Mouse (Mus musculus) inflammation-experienced regulatory T-cells, adult 6 months (primary cell): Measurements from ENCODE around the gene Ipo8. TPM values are rescaled to one million over a fixed set of nuclear protein-coding genes. Genes with fewer than 3 reads are reported as not detected.

ENCODE experiments used
- ATAC-seq: one replicate; pipeline ENCODE4 v1.8.0; 2017
- polyA plus RNA-seq, 3 experiments: library from polyadenylated mRNA; unstranded; fragments of 100-300 nt; shearing (Covaris generic); gene quantifications; one replicate each; pipeline ENCODE4 v1.2.1; 2017

Ipo8 gene
- polyA plus RNA-seq = 10 to 100 TPM; 17.8 to 20.9 (median 20.4) TPM

DNA sequence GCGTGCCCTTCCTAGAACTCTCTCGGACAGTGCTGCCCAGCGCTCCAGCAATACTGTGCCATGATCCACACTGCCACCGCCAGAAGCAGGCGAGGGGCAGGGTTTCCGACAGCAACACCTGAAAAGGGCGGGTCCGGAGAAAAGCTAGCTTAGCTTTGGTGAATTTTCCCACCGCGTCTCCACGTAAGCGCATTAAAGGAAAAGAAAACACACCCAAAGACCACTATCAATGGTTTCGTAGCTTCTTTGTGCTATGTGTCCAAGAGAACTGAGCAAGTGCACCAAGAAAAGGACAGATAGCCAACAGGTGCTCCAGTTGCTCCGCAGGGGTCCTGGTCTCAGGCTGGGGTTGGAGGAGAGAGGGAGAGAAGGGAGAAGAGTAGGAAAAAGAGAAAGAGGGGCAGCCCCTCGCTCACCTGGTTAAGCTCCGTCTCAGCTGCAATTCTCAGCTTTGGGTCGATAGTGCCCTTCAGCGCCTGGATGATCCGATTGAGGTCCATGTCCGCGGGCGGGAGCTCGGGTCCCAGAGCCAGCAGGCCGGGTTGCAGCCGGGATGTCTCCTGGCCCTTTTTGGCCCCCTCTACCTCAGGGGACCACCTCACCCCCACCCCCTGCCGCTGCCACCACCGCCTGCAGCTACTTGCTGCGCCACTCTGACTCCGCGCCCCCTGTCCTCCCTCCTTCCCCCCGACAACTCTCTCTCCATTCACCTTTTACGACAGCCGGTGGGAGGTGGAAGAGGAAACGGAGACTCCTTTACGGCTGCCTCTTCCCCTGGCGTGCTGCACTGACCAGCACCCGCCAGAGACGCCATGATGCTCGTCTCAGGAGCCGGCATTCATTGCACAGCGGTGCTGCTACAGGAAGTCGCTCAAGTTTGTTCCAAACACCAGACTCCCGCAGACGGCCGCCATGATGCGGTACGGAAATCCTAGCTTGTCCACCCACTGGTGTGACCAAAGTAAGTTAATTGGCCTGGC, at the start of gene Ipo8:
Ipo8 (minus strand) TSS at position 720 of the 980 bp plus-strand sequence.
- ATAC-seq = peak; percentile 96

DNA sequence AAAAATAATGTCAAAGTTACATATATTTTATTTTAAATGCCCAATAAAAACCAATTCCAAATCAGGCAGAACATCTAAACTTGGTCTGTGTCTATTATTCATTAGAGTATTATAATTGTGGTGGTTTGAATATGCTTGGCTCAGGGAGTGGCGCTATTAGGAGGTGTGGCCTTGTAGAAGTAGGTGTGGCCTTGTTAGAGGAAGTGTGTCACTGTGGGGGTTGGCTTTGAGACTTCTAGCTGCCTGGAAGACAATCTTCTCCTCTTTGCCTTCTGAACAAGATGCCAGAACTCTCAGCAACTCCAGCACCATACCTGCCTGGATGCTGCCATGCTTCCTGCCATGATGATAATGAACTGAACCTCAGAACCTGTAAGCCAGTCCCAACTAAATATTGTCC, 42.6 kb upstream of the Ipo8 start:
- no peak for ATAC-seq

DNA sequence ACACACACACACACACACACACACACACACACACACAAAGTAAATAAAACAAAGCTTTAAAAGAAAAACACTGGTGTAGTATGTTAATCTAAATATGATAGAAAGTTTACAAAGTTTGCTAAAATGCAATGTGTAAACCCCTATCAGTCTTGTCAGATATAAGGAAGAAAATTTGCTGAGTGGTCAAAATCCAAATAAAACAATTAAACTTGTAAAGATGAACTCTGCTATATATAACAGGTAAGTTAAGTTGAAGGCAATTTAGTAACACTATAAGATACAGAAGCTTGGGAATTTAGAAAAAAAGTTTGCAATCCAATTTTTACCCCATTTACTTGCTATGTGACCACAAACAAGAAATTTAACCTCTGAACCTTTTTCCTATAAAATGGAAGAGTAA, 14.4 kb upstream of the Ipo8 start:
- ATAC-seq = no peak

DNA sequence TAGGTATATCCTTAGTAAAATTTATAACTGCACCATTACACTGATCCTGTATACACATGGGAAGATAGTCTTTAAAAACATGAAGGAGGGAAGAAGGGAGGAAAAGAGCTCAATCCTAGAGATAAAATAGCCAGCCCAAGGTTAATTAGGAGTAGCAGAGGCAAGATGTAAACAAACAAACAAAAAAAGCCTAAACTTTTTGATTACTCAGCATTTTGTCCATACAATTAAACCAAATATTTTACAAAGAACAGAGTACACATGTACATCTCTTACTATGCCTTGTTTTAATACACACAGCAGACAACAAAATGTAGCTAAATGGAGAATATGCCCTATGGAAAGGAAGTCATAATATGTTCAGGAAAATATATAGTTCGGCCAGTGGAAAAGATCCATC, 10.5 kb upstream of the Ipo8 start:
- no peak for ATAC-seq

DNA sequence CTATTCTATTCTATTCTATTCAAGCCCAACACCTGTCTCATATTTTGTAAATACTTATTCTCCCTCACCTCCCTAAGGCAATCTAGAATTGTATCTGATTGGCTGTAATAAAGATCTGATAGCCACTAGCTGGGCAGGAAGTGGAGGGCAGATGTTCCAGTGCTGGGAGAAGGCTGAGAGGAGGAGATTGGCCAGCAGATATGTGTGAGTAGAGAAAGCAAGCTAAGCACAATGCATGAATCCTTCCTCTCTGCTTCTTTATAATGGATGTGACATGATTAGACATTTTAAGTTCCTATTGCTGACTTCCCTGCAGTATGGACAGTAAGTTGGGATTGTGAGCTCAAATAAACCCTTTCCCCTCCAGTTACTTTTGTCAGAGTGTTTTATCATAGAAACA, 7.2 kb upstream of the Ipo8 start:
- ATAC-seq = no peak

DNA sequence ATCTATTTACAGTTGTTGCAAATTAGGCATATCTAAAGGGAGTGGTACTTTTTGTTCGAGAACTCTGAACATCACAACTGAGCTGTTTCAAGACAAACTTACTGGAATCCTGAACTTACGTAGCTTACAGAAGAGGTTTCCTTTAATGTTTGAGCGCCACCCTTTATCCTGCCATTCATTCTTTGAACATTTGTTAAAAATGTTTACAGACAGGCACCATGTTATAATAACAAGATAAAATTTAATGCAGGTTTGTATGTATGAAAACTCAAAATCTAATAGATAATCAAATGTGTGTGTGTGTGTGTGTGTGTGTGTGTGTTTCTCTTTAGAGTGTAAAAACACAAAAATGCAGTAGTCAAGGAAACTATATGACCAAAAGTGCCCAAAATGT, 458 bp upstream of the Ipo8 start:
- ATAC-seq = no peak

DNA sequence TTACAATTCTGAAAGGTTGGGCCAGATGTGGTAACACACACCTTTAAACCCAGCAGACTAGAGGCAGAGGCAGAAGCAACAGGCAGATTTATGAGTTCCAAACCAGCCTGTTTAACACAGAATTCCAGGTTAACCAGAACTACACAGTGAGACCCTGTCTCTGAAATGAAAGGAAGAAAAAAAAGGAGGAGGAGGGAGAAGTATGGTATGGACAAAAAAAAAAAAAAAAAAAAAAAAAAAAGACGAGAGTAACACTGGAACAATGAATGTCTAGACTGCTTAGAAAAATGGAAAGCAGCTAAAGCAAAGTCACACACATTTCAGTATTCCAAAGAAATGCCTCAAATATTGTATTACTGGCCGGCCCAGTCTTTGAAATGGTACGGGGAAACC, 916 bp downstream of the Ipo8 start:
- ATAC-seq = no peak

DNA sequence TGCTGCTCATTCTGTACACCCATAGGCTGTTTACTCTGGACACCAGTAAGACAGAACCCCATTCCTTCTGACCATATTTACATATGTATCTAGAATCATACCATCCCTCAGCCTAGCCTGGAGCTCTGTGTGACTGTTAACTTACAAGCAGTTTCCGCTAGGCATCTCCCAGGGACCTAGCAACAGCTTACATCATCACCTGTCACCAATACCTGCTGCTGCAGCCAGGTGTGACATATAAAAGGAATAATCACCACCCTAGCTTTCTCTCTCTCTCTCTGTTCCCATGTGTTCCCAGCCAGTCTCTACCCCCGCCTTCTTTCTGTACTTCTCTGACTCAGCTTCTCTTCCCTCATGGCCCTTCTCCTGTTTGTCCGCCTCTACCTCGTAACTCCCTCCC, 5.1 kb downstream of the Ipo8 start:
- no peak for ATAC-seq

DNA sequence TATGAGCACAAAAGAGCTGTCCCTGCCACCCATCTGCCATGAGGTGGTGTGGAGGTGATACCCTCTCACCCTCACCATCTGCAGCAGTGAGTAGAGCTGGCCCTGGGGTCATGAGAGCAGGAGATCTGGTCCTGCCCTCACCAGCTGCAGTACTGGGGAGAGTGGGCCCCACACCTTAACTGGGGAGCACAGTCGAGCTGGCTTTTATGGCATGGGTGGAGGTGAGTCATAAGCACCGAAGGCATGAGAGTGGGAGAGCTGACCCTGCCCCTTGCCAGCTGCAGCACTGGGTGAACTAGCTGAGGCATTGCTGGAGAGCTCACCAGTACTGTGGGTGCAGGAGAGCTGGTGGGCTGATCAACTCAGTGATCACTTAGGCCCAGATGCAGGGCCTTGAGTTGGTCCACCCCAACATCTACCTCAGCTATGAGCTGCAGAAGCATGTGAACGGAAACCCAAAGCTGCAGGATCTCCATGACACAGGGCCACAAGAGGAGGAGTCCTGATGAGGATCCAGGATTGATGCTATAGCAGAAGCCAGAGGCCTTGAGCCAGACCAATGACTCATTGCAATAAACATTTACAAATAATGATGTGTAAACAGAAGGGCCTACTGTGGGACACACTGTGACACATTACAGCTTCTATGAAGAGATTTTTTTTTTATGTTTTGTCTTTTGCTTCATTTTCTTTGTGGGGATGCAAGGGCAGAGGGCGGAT, 12.5 kb downstream of the Ipo8 start:
- ATAC-seq = no peak

DNA sequence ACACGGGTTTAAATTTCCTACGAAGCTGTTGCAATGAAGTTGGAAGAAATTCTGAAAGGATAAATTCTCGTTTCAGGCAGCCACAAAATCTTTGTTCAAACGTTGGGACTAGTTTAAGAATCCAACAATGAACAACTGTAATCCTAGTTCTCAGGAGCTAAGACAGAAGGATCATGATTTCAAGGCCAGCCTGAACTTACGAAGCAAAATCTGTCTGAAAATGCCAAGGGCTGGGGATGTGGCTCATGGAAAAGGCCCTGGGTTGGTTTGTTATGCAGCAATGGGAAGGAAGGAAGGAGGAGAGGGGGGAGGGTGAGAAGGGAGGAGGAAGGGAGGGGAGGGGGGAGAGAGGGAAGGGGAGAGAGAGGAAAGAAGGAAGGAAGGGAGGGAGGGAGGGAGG, 14.5 kb downstream of the Ipo8 start:
- ATAC-seq = no peak

DNA sequence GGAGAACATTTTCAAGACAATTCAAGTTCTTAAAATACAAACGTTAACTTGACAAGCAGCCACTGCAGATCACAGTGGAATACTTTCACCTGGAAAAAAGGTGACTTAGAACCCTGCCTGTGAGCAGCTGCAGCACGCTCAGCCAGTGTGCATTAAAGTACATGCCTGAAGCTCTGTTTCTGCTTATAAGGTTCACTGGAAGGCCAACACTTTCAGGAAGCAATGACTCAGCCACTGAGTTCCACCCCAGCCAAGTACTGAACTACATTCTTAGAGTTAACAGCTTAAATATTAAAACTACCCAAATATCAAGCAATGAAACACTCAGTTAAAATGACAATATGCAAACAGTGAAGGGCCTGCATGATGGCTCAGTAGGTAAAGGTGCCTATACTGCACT, 20.1 kb downstream of the Ipo8 start:
- no peak for ATAC-seq

DNA sequence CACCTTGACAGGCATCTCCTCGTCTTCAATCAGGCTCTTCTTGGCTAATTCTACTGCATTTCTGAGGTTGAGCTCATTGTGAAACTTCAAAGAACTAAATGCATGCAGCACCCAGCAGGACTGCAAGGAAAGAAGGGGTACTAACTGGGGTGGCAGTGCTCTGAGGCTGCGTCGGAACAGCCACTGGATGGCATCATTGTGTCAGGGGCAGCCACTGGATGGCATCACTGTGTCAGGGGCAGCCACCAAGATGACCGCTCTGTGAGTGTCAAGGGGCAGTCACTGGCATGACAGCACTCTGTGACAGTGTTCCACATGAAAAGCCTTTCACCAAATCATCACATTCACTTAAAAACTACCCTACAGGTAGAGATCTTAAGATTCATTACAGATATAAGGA, 31.5 kb downstream of the Ipo8 start:
- ATAC-seq = no peak

DNA sequence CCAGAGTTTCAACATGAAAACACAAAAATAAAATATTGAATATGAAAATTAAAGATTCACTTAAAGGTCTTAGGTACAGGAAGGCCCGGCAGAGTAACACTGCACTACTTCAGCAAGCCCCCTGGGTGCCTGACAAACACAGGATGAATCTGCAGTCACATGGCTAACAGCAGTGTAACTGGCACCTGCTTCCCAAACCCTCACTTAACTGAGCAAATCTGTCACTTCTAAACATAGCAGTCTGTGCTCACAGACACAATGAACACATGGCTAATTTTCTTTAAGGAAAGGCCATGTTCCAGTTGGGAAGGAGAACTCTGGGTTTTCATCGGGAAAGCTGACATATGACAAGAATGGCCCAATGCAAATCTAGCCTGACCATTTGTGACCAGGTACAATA, 36.1 kb downstream of the Ipo8 start:
- no peak for ATAC-seq

DNA sequence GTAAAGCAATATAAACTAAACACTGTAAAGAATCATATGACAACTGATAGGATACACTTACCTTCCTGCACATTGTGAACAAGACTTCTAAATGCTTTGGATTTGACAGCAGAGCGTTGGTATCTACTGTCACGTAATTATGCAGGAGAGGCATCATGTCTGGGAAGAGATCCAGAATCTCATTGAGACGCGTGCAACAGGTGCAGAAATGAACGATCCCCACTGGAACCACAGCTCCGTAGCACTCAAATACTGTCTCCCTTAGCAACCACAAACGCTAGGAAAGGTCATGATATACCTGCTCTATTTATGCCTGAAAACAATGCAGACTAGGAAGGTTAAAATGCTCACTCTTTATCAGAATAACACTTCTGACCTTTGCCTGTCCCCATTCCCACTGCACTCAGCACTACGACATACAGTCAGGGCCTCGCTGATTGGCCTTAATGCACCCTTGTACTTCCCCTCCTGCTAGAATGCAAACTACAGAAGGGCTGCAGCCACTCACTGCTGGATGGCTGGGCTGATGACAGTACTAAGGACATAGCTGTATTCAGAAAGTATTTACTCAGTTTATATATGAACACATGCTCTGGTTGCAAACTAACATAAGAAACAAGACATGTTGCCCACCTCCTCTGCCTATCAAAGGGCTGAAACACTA, 42.1 kb downstream of the Ipo8 start:
- no peak for ATAC-seq

DNA sequence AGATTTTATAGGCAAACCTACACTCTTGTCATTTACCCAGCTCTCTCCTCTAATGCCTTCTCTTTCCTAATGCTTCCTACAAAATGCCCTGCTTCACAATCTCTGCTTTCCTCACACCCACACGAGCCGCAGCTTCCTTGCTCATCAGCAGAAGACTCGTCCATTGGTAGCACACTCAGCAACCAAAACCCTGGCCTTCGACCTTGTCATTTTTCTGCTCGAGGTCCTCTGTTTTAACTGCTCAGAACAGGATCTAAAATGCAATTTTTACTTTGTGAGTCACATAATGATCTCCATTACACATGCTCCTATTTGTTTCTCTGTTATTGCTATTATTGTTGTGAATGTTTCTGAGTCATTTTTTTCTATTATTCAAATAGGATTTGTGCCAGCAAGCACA, 45.1 kb downstream of the Ipo8 start:
- no peak for ATAC-seq

DNA sequence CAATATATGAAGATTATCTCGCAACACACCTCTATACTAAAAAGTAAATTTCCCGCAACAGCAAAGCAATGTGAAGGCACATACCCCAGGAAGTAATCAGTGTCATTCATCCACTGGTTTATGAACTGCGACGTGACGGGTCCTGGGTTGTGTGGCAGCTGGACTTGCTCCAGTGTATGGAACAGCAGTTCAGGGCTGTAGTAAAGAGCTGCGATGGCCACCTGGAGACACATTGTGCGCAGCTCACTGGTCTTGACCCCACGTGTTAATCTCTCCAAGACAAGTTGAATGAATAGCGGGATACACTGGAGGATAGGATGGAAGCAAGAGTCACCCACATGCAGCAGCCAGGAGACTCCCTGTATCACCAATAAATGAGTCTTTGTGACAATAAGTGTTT, 46.8 kb downstream of the Ipo8 start:
- ATAC-seq = no peak

DNA sequence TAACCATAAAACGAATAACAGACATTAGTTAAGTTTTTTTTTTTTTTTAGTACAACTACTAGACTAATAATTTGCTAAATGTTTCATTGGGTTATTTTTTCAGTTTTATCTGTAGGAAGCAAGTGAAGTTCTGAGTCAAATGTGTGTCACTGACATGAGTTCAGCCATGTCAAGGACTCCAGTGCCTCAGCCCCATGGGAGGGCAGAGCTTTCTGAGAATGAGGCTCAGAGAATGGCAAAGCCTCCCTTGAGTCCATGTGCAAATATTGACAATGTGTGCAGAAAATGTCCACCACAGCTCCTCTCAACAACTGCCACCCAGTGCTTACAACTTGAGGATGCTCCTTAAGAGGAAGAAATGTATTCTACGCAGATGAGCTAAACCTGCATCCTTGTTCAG, 55.0 kb downstream of the Ipo8 start:
- no peak for ATAC-seq

DNA sequence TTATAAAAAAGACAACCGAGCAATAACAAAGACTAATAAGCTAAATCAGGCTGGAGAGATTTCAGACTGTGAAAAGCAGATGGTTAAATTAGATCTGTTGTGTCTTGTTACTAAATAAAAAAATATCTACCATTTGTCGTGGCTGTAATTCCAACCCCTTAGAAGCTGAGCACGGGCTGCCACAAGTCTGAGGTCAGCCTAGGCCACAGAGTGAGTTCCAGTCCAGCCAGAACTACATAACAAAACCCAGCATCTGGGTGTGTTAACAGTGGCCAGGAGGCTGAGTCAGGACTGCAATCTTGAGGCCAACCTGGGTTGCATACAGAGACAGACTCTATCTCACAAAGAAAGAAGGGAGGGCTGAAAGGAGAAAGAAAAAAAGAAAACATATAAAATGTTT, 59.8 kb downstream of the Ipo8 start:
- no peak for ATAC-seq

DNA sequence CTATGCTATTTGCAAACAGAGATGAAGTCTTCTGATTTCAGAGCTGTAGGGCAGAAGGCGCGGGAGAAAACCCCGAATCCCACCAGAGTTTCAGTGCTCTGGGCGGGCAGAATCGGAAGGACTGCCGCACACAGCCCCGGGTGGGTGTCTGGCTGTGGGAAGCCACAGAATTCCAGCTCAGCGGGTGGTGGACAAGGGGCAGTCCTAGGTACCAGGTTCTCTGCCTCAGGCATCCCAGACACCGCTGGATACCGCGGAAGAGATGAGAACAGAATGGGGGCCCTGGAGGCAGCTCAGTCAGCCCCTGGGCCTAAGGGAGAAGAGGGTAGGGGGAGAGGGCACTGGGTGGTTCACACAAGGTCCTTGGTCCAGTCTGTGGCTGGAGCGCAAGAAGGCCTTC, 62.8 kb downstream of the Ipo8 start:
- ATAC-seq = no peak

DNA sequence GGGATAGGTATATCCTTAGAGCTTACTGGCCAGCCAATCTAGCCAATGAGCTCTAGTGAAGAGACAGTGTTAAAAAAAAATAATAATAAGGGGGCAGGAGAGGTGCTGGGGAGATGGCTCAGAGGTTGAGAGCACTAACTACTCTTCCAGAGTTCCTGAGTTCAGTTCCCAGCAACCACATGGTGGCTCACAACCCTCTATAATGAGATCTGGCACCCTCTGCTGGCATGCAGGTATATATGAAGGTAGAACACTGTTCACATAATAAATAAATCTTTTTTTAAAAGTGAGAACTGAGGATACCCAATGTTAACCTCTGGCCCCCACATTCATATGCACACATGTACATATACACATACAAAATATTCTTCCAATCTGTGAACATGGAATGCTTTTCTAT, 64.0 kb downstream of the Ipo8 start:
- ATAC-seq = no peak

DNA sequence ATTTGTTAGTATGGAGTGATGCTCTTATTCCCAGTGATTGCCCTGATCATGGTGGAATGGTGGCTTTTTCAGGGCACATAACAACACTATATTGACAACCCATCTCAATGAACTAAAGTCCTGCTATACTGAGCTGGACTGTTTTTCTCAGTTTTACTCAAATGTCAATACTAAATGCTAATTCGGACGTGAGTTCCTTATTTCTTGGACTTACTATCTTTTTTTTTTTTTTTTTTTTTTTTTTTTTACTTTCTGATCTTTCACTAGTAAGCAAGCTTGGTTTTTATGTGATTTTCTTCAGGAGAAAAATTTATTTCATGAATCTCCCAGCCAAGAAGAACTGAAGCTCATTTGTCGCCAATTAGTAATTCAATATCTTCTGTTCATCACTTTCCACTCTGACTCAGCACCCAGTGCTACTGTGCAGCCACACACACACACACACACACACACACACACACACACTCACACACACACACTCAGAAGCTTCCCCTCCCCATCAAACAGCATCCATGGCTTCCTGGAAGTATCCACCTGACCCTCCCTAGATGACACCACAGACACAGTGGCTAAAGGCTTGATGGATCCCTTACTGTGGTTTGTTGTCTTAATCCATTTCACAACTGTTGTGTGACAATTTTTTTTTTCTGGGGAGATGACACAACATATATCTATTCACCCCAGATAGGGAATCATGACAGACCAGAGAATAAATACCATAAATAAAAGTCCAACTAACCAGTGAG, 69.1 kb downstream of the Ipo8 start:
- ATAC-seq = no peak

DNA sequence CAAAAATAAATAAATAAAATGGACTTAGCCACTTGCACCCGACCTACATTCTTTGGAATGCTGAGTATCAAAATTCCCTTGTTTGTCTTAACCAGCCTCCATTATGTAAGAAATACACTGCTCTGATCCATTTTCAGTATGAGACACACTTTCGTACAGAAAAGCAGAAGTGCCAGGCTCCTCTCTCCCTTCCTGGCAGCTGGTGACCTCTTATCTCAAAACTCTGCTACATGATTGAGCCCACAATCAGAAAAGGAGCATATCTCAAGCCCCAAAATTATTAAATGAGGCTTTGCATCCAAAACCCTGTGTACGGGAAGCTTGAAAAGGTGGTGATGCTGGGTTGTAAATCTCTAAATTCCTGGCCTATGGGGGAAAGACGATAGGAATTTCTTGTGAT, 69.8 kb downstream of the Ipo8 start:
- no peak for ATAC-seq

DNA sequence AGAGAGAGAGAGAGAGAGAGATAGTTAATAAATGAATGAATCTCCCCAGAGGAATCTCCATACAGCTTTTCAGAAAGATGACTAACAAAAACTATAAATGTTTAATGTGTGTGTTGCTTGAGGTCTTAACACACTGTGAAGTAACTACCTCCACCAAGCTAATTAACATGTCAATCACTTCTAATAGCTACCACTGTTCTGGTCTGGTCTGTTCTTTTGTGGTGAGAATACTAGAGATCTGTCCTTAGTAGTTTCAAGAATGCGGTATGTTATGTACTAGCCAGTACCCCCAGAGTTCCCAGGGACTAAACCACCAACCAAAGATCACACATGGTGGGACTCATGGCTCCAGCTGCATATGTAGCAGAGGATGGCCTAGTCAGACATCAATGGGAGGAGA, 74.7 kb downstream of the Ipo8 start:
- no peak for ATAC-seq
